Mouse (Mus musculus) urinary bladder, adult 2 months (tissue): ENCODE measurements around the gene Klf11. TPM values are rescaled to one million over a fixed set of nuclear protein-coding genes. Genes with fewer than 3 reads are reported as not detected.

Source experiments
- DNase-seq: peaks from one replicate; pipeline ENCODE4 v3.0.0; 2022; ENCODE audit warnings: low spot score
- polyA plus RNA-seq: library from polyadenylated mRNA; depleted of rRNA; stranded (reverse); fragments of >200 nt; gene quantifications from 2 replicates; pipeline ENCODE4 v1.2.3, GENCODE M21; 2012; rRNA removed

The Klf11 gene
- polyA plus RNA-seq, 1 experiment, result 13.1 TPM

GRCm38 (mm10) chr12:24703013-24703412 is 51.9 kb downstream of the Klf11 start:
- no peak for DNase-seq

- DNase-seq, result no peak
Measured at GRCm38 (mm10) chr12:24705502-24706263, 54.6 kb downstream of the Klf11 start.

GRCm38 (mm10) chr12:24706764-24707479 is 55.8 kb downstream of the Klf11 start:
- DNase-seq, result no peak

- DNase-seq, result no peak
Measured at GRCm38 (mm10) chr12:24707480-24707802, 56.4 kb downstream of the Klf11 start.

GRCm38 (mm10) chr12:24707954-24708823 is 57.1 kb downstream of the Klf11 start, which contains the start of gene Rrm2:
Gene Rrm2 (plus strand): TSS chr12:24708241.
- peak; percentile 87 for DNase-seq

- no peak for DNase-seq
Measured at GRCm38 (mm10) chr12:24708824-24709218, 57.7 kb downstream of the Klf11 start.

GRCm38 (mm10) chr12:24709409-24709808 is 58.3 kb downstream of the Klf11 start:
- DNase-seq, result no peak

GRCm38 (mm10) chr12:24709831-24710508 is 58.9 kb downstream of the Klf11 start:
- no peak for DNase-seq

GRCm38 (mm10) chr12:24710672-24711071 is 59.6 kb downstream of the Klf11 start:
- no peak for DNase-seq

Other genes with a start within 250 kb of the Klf11 start
- gene Taf1b, start 152.9 kb upstream of the Klf11 start, polyA plus RNA-seq, result 17.0 and 17.8 TPM in 2 replicates
- gene Grhl1, start 79.0 kb upstream of the Klf11 start, polyA plus RNA-seq, result 22.7 and 26.5 TPM in 2 replicates
- 49.0 and 49.9 TPM in 2 replicates for gene Cys1, start 30.5 kb downstream of the Klf11 start, polyA plus RNA-seq
- 3.9 and 4.0 TPM in 2 replicates for gene Rrm2, start 57.0 kb downstream of the Klf11 start, polyA plus RNA-seq
- gene Mboat2, start 179.6 kb downstream of the Klf11 start, polyA plus RNA-seq, result 16.9 and 19.0 TPM in 2 replicates